23 mouse cellular contexts compared by ENCODE assay signal in the genomic region with DNA sequence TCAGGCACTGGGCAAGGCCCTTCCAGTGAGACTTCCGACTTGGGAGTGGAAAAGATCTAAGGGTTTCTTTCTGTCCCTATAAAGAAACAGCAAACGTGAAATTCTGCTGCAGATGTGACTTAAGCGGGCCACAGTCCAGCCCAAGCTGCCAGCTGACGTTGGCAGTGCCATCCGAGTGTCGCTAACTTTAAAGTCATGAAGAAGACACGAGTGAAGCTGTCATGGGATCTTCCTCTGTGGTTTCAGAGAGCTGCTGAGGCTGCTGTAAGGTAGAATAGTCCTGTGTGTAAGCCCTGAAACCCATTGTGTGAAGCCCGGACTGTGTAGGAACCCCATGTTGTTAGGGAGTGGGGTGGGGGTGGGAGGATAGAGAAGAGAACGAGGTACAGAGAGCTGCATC. TPM values are rescaled to one million over a fixed set of nuclear protein-coding genes. Genes with fewer than 3 reads are reported as not detected.
DNase-seq lines count a peak whose midpoint lies in the region; ATAC-seq and TF ChIP-seq lines count a peak whose summit lies in the region.
"Had no signal": no experiment of that assay in that cellular context is flagged by ENCODE, and none has a peak within 500 bp of the region (broad histone marks: within the 10 kb centered on the region; RNA-seq: fewer than 3 reads in every experiment).

No protein-coding gene starts in this region.

- H3K27me3 ChIP-seq in splenic B cell, adult 2 months (ENCODE audit: control insufficient read depth, insufficient read depth, low read length, poor library complexity, severe bottlenecking): no peaks in the 10 kb centered on the region
- H3K27me3 ChIP-seq in midbrain, embryonic 16.5 days (ENCODE audit: control insufficient read depth, insufficient read depth, low read depth, low read length): no peaks in the 10 kb centered on the region
- H3K27me3 ChIP-seq: forebrain, embryonic 13.5 days; heart, embryonic 15.5 days; hindbrain, embryonic 13.5 days had no signal

- no peaks in the 10 kb centered on the region for H3K9me3 ChIP-seq in midbrain, embryonic 16.5 days (replicated peaks; ENCODE audit: control insufficient read depth, low read length, poor library complexity, severe bottlenecking)
- H3K9me3 ChIP-seq: embryonic facial prominence, embryonic 10.5 days; forebrain, embryonic 13.5 days; heart, embryonic 15.5 days; hindbrain, embryonic 13.5 days had no signal

- peak; percentile 25 for DNase-seq in gastrocnemius, adult 2 months
- no peak for DNase-seq in gastrocnemius, adult 18-20 months (ENCODE audit: low spot score)
- DNase-seq in A20 (ENCODE audit: low read depth, low spot score): peak; percentile 29
- DNase-seq in T-cell, adult 2 months (ENCODE audit: low spot score): peak; percentile 72
- DNase-seq in splenic B cell, adult 2 months (ENCODE audit: low read depth, low spot score): peak; percentile 22
- DNase-seq in gastrocnemius, postnatal 10 days: no peak
- DNase-seq in kidney, postnatal 10 days: no peak
- DNase-seq: adrenal gland, adult 8-10 months; adrenal gland, postnatal 36 days; cerebellum, adult 2 months; cerebellum, postnatal 10 days; forebrain, postnatal 0 days; heart, adult 2 months; heart, postnatal 14 days had no signal

- intact Hi-C loops in gastrocnemius, adult 2 months (cut with DNase I): no loop called here

- no peak overlapping the region for H3K4me2 ChIP-seq in midbrain, embryonic 16.5 days (ENCODE audit: low read length)
- H3K4me2 ChIP-seq: forebrain, embryonic 13.5 days; heart, embryonic 11.5 days had no signal

- 89% methylated on average over 9 of the region's 9 CpGs for WGBS in midbrain, embryonic 16.5 days

- H3K27ac ChIP-seq in gastrocnemius, adult 2 months: no peak overlapping the region
- H3K27ac ChIP-seq in midbrain, embryonic 16.5 days (ENCODE audit: low read length): no peak overlapping the region
- H3K27ac ChIP-seq: embryonic facial prominence, embryonic 10.5 days; forebrain, embryonic 13.5 days; heart, adult 2 months had no signal

- TF ChIP-seq CTCF in gastrocnemius, adult 2 months (IDR thresholded peaks at IDR 0.05): no peak

- no peak overlapping the region for H3K9ac ChIP-seq in midbrain, embryonic 16.5 days (ENCODE audit: low read depth, low read length)
- H3K9ac ChIP-seq: forebrain, embryonic 13.5 days; forebrain, postnatal 0 days; heart, embryonic 15.5 days had no signal

- H3K4me1 ChIP-seq in midbrain, embryonic 16.5 days (ENCODE audit: control insufficient read depth, insufficient read depth, low read length): peaks cover 11% of the 10 kb centered on the region

- ATAC-seq in midbrain, embryonic 16.5 days: no peak
- ATAC-seq: forebrain, embryonic 13.5 days; forebrain, postnatal 0 days; hindbrain, postnatal 0 days had no signal

- no peaks in the 10 kb centered on the region for H3K36me3 ChIP-seq in splenic B cell, adult 2 months (ENCODE audit: control insufficient read depth, insufficient read depth, low read length, poor library complexity, severe bottlenecking)
- H3K36me3 ChIP-seq in midbrain, embryonic 16.5 days (ENCODE audit: control insufficient read depth, insufficient read depth, low read length): peaks cover 3% of the 10 kb centered on the region; the same call in 1 of the 2 replicates

- H3K4me3 ChIP-seq in gastrocnemius, adult 2 months: no peak overlapping the region
- no peak overlapping the region for H3K4me3 ChIP-seq in midbrain, embryonic 16.5 days (ENCODE audit: low read depth, low read length)
- H3K4me3 ChIP-seq: forebrain, embryonic 13.5 days; heart, adult 2 months had no signal

RNA-seq across cellular contexts. Expression of a gene that starts 1.4 kb away (rescaled TPM):
- total RNA-seq in gastrocnemius, adult 2 months (2021): 10 to 100 TPM; 10.7 to 10.8 TPM
- 10 to 100 TPM; 12.0 to 13.0 TPM for total RNA-seq in gastrocnemius, adult 18-20 months (2021)
- 10 to 100 TPM; 11.6 to 12.4 TPM for total RNA-seq in gastrocnemius, postnatal 10 days (2021)
- 14.6 and 17.4 TPM in 2 replicates for polyA plus RNA-seq in midbrain, embryonic 16.5 days (2015; fragmentation: Nextera tagmentation; extraction: Ambion mirVana)

RNA-seq across cellular contexts. Expression of a gene that starts 49.7 kb away (rescaled TPM):
- not detected for total RNA-seq in gastrocnemius, adult 2 months (2021)
- total RNA-seq in gastrocnemius, adult 18-20 months (2021): not detected
- not detected for total RNA-seq in gastrocnemius, postnatal 10 days (2021)
- polyA plus RNA-seq in midbrain, embryonic 16.5 days (2015; fragmentation: Nextera tagmentation; extraction: Ambion mirVana): not detected in 2 replicates
- total RNA-seq: ES-E14; forebrain, postnatal 0 days; gastrocnemius, adult 8-10 months; hindbrain, postnatal 0 days had no signal
- polyA plus RNA-seq: embryonic facial prominence, embryonic 10.5 days; forebrain, embryonic 13.5 days; forebrain, postnatal 0 days had no signal

Comparison
In these comparisons a context has a peak if more than half of its experiments do, and no peak if none do; other contexts are left out.
1. DNase-seq: peak in gastrocnemius, adult 2 months (single experiment), A20 (single experiment), T-cell, adult 2 months (single experiment) and splenic B cell, adult 2 months (single experiment); none in gastrocnemius, adult 18-20 months (single experiment), gastrocnemius, postnatal 10 days (single experiment) and kidney, postnatal 10 days (single experiment).